Mouse (Mus musculus) cerebellum, adult 2 months (tissue): ENCODE measurements around the gene Cdh22. TPM values are rescaled to one million over a fixed set of nuclear protein-coding genes. Genes with fewer than 3 reads are reported as not detected.
A peak's percentile ranks its signal among the peaks of the same experiment; 100 is the strongest.

Experiments
- DNase-seq, 2 experiments: peaks; one replicate each; pipeline ENCODE4 v3.0.0; 2021
- H3K27ac ChIP-seq: fragments of 200-500 bp; 2 replicates; pipeline ENCODE4 v1.5.1; 2012; ENCODE audit warnings: low read length, control low read depth, inconsistent platforms; ENCODE audit not compliant: insufficient read depth
- H3K27me3 ChIP-seq: fragments of 200-500 bp; 2 replicates; pipeline ENCODE4 v1.6.1; 2012; ENCODE audit warnings: inconsistent platforms, mild to moderate bottlenecking, low read length, moderate library complexity; ENCODE audit not compliant: control insufficient read depth, insufficient read depth
- H3K4me1 ChIP-seq: fragments of 200-500 bp; 2 replicates; pipeline ENCODE4 v1.6.1; 2011; ENCODE audit warnings: low read length; ENCODE audit not compliant: control insufficient read depth, insufficient read depth
- H3K4me3 ChIP-seq: fragments of 200-500 bp; replicated peaks from 2 replicates; pipeline ENCODE3; 2011; ENCODE audit warnings: mild to moderate bottlenecking, low read depth, low read length, control low read depth; ENCODE audit not compliant: insufficient read depth
- CTCF ChIP-seq: fragments of 200-500 bp; IDR thresholded peaks from 2 replicates; pipeline ENCODE4 v1.5.1; 2011; ENCODE audit warnings: low read depth, mild to moderate bottlenecking, control low read depth, low read length, moderate library complexity, borderline replicate concordance; ENCODE audit not compliant: insufficient read depth
- POLR2A ChIP-seq: fragments of 200-500 bp; IDR thresholded peaks from 2 replicates; pipeline ENCODE4 v1.6.1; 2011; ENCODE audit warnings: low read length, control low read depth, borderline replicate concordance; ENCODE audit not compliant: insufficient read depth
- WGBS: fragments of 180-500 bp; shearing (Covaris S2); methylation state at CpG from one replicate; pipeline ENCODE4 v1.1.7; 2018; 5-methylcytosine and 5-hydroxymethylcytosine counted together
- polyA plus RNA-seq: library from polyadenylated mRNA; depleted of rRNA; stranded (reverse); fragments of >200 nt; gene quantifications from 2 replicates; pipeline ENCODE4 v1.2.3, GENCODE M21; 2012

Cdh22 gene
- polyA plus RNA-seq, 1 experiment = 51.9 TPM

DNA sequence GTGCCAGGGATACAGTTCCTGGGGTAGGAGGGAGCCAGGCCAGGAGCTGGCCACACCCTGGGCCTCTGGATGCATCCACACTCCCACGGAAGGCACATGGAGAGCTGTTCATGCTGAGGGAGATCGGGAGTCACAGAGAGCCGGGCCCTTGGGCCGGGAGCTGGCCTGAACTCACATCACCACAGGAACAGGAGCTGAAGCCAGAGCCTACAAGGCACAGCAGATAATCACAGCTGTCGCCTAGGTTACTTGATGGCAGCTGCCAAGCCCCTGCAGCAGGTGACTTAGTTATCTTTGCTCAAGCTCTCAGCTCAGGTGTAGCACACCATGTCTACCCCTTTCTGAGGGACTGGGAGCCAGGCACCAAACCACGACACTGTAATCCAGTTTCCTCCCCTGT is 23.7 kb upstream of the Cdh22 start:
- no peak overlapping the region for H3K4me3 ChIP-seq
- DNase-seq = peak in 1 of 2 experiments; percentile 25
- TF ChIP-seq POLR2A (no peak), CTCF (no peak)
- peaks cover 56% of the 10 kb centered on the region for H3K4me1 ChIP-seq
- H3K27me3 ChIP-seq = no peaks in the 10 kb centered on the region
- no peak overlapping the region for H3K27ac ChIP-seq
- 38% methylated on average over 6 of the region's 6 CpGs for WGBS

DNA sequence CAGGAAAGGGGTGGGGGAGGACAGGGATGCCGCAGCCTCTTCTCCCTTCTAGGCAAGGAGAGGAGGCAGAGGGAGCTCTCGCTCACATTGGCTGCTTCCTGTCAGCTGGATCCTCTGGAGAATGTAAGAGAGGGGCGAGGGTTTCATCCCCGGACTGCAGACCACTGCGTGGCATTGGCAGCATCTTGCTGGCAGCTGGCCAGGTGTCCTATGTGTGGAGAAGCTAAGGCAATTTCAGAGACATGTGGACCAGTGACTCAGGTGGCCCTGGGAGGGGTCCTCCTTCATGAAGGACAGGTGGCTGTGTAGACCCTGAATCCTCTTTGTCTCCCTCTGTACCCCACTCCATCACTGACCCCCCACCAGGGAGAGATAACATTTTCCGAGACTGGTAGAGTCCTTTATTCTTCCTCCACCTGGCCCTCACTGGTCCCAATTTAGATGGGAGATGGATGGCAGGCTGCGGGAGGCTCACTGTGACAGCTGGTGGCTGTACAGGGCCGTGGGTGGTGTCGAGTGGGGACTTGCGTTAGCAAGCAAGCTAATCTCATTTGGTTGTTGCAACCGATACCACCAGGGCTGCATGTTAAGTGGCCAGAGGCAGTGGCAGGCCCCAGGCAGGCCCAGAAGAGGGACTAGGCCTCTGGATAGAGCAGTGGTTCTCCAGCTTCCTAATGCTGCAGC is 22.6 kb upstream of the Cdh22 start:
- peak in 1 of 2 experiments; percentile 60 for DNase-seq

DNA sequence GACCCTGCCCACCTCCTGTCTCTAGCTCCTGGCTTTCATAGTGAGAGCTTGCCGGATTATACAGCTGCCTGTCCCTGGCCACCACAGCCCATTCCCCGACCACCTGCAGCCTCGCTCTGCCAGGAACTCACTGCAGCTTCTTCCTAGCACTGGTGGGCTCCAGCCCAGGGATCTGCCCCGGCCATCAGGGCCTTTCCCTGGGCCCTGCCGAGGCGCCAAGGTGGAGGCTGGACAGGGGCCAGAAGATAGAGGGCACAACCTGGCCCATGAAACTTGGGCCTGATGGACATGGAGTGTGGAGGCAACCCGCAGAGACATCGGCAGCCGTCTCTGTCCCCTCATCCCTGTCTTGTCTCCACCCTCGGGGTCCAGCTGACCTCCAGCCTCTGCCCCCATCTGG is 21.6 kb upstream of the Cdh22 start:
- H3K4me1 ChIP-seq = peaks cover 55% of the 10 kb centered on the region
- no peak for TF ChIP-seq CTCF
- TF ChIP-seq POLR2A = no peak
- H3K4me3 ChIP-seq = no peak overlapping the region
- H3K27me3 ChIP-seq = no peaks in the 10 kb centered on the region
- no peak overlapping the region for H3K27ac ChIP-seq
- WGBS = 29% methylated on average over 10 of the region's 10 CpGs
- DNase-seq = peak; percentile 68 to 70

More for the DNA sequence above, 22.6 kb upstream of the Cdh22 start:
- no peak overlapping the region for H3K27ac ChIP-seq
- WGBS = 37% methylated on average over 11 of the region's 11 CpGs
- H3K4me3 ChIP-seq = no peak overlapping the region
- H3K4me1 ChIP-seq = peaks cover 57% of the 10 kb centered on the region
- no peak for TF ChIP-seq POLR2A
- TF ChIP-seq CTCF = no peak
- no peaks in the 10 kb centered on the region for H3K27me3 ChIP-seq

DNA sequence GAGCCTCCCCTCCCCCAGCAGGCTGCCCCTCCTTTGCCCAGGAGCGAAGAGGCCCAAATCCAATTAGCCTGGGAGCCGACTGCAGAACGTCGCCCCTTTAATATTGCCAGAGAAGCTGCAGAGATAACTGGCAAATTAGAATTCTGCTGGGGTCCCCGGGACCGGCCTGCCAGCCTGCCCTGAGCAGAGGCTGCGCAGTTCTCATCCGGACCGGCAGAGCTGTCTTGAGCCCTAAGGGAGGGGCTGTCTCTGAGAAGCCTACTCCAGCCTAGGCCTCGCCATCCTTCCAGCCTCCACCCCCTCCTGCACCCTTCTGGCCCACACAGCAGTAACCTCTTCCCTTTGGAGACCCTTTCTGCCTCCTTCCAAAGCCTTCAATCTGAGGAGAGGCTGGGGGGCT is 19.2 kb upstream of the Cdh22 start:
- Histone ChIP-seq H3K4me1 (peaks cover 60% of the 10 kb centered on the region), H3K27me3 (no peaks in the 10 kb centered on the region), H3K27ac (no peak overlapping the region), H3K4me3 (no peak overlapping the region)
- 70% methylated on average over 10 of the region's 10 CpGs for WGBS
- DNase-seq = no peak
- TF ChIP-seq POLR2A = no peak
- no peak for TF ChIP-seq CTCF

DNA sequence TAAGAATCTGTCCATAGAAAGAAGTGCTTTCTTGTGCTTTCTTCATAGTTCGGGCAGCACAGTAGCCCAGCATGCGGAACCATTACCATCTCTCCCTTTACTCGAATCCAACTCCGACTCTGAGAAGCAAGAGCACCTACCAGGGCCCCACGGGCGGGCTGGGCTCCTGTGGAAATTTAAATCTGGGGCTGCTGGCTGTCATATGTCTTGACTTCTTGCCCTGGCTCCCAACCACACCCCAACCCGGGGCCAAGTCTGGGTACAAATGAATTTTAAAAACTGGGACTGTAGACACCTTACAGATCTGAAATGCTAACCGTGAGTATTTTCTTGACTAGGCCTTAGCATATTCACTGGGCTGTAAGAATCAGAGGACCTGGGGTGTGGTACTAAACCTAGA is 18.6 kb upstream of the Cdh22 start:
- H3K4me3 ChIP-seq = no peak overlapping the region
- no peak overlapping the region for H3K27ac ChIP-seq
- TF ChIP-seq CTCF (no peak), POLR2A (no peak)
- 57% methylated on average over 8 of the region's 8 CpGs for WGBS
- DNase-seq = peak; percentile 57 to 60
- H3K4me1 ChIP-seq = peaks cover 56% of the 10 kb centered on the region
- H3K27me3 ChIP-seq = no peaks in the 10 kb centered on the region

DNA sequence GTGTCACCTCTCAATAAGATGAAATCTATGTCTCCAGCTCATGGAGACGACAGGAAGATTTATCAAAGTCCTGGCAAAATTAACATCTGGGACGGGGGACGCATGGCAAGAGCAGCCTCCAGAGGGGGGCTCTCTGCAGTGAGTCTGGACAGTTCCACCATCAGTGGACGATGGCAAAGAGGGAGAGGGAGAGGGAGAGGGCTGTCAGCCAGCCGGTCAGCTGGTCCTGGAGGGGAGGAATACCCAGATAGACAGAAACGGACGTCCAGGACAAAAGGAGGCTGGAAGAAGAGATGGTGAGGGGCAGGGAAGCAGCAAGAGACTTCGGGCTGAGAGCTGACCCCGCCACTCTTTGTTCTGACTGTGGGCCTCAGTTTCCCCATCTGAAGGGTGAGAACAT is 18.1 kb upstream of the Cdh22 start:
- 31% methylated on average over 9 of the region's 9 CpGs for WGBS
- Histone ChIP-seq H3K27ac (no peak overlapping the region), H3K4me1 (peaks cover 52% of the 10 kb centered on the region), H3K4me3 (no peak overlapping the region), H3K27me3 (no peaks in the 10 kb centered on the region)
- TF ChIP-seq CTCF (no peak), POLR2A (no peak)
- DNase-seq = no peak

DNA sequence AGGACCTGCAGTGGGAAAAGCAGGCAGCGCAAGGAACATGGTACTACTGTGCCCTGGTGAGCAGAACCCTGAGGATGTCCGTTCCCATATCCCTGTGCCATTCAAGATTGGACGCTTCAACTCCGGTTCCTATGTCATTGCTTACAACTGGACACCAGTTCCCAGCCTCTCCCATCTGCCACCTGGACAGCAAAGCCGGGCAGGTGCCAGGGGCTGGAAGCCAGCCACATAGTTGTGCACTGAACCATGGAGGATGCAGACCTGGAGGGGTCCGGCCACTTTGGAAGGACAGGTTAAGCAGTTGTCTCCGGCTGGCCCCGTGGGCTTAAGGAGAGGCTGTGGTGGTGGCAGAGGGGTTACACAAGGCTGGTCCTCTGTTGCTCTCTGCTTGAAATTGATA is 17.7 kb upstream of the Cdh22 start:
- peaks cover 49% of the 10 kb centered on the region for H3K4me1 ChIP-seq
- TF ChIP-seq POLR2A (no peak), CTCF (no peak)
- no peak overlapping the region for H3K4me3 ChIP-seq
- no peak overlapping the region for H3K27ac ChIP-seq
- 12% methylated on average over 8 of the region's 8 CpGs for WGBS
- peak; percentile 89 to 90 for DNase-seq
- no peaks in the 10 kb centered on the region for H3K27me3 ChIP-seq

DNA sequence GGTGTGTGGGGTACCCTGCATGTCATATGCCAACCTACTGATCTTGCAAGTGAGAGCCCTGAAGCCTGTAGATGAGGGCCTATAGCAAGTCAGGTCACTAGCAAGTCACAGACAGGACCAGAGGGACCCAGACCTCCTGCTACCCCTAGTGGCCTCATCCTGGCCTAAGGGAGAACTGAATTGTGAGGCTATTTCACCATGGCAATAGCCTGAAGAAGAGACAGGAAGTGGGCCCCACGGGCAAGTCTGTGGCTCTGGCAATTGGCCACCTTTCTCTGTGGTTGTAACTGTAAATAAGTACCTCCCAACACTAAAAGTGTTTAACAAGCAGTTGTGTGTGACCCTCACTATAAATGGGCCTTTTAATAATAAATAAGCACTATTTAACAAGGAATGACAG is 16.2 kb upstream of the Cdh22 start:
- 15% methylated on average over 1 of the region's 1 CpGs for WGBS

More for the DNA sequence above, 16.2 kb upstream of the Cdh22 start:
- Histone ChIP-seq H3K27me3 (no peaks in the 10 kb centered on the region), H3K4me1 (peaks cover 34% of the 10 kb centered on the region), H3K27ac (no peak overlapping the region), H3K4me3 (no peak overlapping the region)
- no peak for TF ChIP-seq POLR2A
- no peak for TF ChIP-seq CTCF
- no peak for DNase-seq
